Mouse (Mus musculus) ovary, adult 18-20 months (tissue): ENCODE results near the gene Triobp.

Source experiments
- DNase-seq: peaks from one replicate; pipeline ENCODE4 v3.0.0; 2022; ENCODE audit warnings: low spot score, mixed read lengths

Triobp gene

GRCm38 (mm10) chr15:78926021-78926919 is 21.3 kb upstream of the Triobp start, which contains the start of gene Lgals1:
Lgals1 (plus strand) TSS chr15:78926725.
- peak; percentile 90 for DNase-seq

- DNase-seq = no peak
Measured at GRCm38 (mm10) chr15:78927021-78927787, 20.3 kb upstream of the Triobp start.

- peak; percentile 77 for DNase-seq
Measured at GRCm38 (mm10) chr15:78927788-78928457, 19.6 kb upstream of the Triobp start.

GRCm38 (mm10) chr15:78928539-78928938 is 19.0 kb upstream of the Triobp start:
- no peak for DNase-seq

GRCm38 (mm10) chr15:78930192-78930706 is 17.3 kb upstream of the Triobp start:
- no peak for DNase-seq

- DNase-seq = no peak
Measured at GRCm38 (mm10) chr15:78930801-78931426, 16.6 kb upstream of the Triobp start.

GRCm38 (mm10) chr15:78931577-78931976 is 15.9 kb upstream of the Triobp start:
- DNase-seq = no peak

- DNase-seq = peak; percentile 65
Measured at GRCm38 (mm10) chr15:78934784-78935320, 12.7 kb upstream of the Triobp start, which contains the start of gene Nol12. Nol12 (plus strand) TSS chr15:78934933.

GRCm38 (mm10) chr15:78936403-78936802 is 11.1 kb upstream of the Triobp start:
- no peak for DNase-seq

- no peak for DNase-seq
Measured at GRCm38 (mm10) chr15:78937311-78937710, 10.2 kb upstream of the Triobp start.

GRCm38 (mm10) chr15:78937963-78938362 is 9.6 kb upstream of the Triobp start:
- DNase-seq = no peak

GRCm38 (mm10) chr15:78940325-78940724 is 7.2 kb upstream of the Triobp start:
- no peak for DNase-seq

GRCm38 (mm10) chr15:78942663-78943062 is 4.9 kb upstream of the Triobp start:
- peak; percentile 53 for DNase-seq

- no peak for DNase-seq
Measured at GRCm38 (mm10) chr15:78946232-78946631, 1.3 kb upstream of the Triobp start.

- no peak for DNase-seq
Measured at GRCm38 (mm10) chr15:78948152-78948725, 715 bp downstream of the Triobp start.

GRCm38 (mm10) chr15:78948883-78949282 is 1.4 kb downstream of the Triobp start:
- no peak for DNase-seq

GRCm38 (mm10) chr15:78955663-78956062 is 8.1 kb downstream of the Triobp start:
- DNase-seq = no peak

GRCm38 (mm10) chr15:78956351-78956750 is 8.8 kb downstream of the Triobp start:
- no peak for DNase-seq

- no peak for DNase-seq
Measured at GRCm38 (mm10) chr15:78957021-78957420, 9.5 kb downstream of the Triobp start.

GRCm38 (mm10) chr15:78959537-78959936 is 12.0 kb downstream of the Triobp start:
- DNase-seq = no peak

- DNase-seq = no peak
Measured at GRCm38 (mm10) chr15:78960088-78960487, 12.6 kb downstream of the Triobp start.
